Mouse (Mus musculus) lung, adult 18-20 months (tissue): Measurements from ENCODE around the gene Fkbp4.
"Not testable (repeated sequence)": the region's sequence is repeated elsewhere in the genome, so short reads cannot be mapped to it uniquely, and the experiment has no call there.

Experiments used
- DNase-seq, 2 experiments: peaks; one replicate each; pipeline ENCODE4 v3.0.0; 2022; ENCODE audit warnings: mixed read lengths in 2 of 2

Fkbp4 gene

GRCm38 (mm10) chr6:128389185-128389584 lies 49.3 kb downstream of the Fkbp4 start:
- no peak for DNase-seq

GRCm38 (mm10) chr6:128385026-128385425 lies 53.5 kb downstream of the Fkbp4 start:
- DNase-seq = no peak

- no peak for DNase-seq
Observed at GRCm38 (mm10) chr6:128383752-128384151, 54.7 kb downstream of the Fkbp4 start.

- DNase-seq = no peak
Observed at GRCm38 (mm10) chr6:128381254-128381653, 57.2 kb downstream of the Fkbp4 start.

- DNase-seq = not testable (repeated sequence)
Observed at GRCm38 (mm10) chr6:128380594-128381167, 57.8 kb downstream of the Fkbp4 start.
